Mouse (Mus musculus): Measurements from ENCODE around the gene Pcbp1.

Gene Pcbp1

DNA sequence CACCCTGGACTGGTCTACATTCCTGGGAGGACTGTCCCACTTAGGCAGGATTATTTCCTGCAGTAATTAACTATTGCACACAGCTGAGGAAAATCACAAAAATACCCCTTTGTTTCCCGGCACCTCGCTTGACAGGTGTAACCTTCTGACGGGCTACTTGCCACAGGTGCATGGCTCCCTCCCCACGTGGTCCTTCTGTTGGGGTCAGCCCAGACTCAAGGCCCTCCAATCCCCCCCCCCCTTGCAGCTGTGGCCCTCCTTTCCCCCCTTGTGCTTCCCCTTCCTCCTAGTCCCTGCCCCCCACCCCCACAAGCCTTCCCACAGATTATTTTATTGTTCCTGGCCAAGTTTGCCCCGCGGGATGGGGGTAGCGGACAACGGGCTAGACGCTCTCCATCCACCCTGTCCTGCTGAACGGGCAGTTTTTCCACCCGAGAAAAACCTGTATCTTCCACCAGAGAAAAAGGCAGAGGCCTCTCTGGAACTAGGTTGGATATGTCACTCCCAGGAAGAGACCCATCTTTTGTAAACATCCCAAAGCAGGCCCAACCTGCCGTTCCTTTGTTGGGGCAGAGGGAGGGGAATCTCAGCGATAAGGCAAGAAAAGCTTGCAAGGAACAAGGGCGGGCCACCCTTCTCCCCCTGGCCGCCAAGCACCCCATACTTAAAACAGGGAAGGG, 2.2 kb downstream of the Pcbp1 start:
- no peak for DNase-seq (ENCODE audit: low spot score)

DNA sequence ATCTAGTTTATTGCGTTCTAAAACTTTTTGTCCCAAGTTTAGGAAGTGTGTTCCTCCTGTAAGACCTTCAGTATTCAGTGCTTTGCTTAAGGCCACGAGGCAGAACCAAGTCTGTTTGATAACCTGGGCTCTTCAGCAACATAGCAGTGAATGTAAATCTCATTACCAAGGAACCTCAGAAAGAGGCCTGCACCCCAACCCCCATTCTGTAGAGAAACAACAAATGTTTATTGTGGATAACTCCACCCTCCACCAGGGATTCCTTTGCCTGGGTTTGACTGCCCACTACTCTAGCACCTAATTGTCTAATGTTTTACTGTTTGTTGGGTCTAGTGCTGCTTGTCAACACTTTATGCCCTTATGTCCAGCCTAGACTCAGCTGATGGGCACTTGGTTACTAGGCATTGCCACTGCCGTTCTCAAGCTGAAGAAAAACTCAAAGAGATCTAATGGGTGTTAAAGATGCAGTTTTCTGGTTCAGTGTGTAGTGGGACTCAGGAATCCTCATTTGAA, 2.8 kb downstream of the Pcbp1 start:
- no peak for DNase-seq (ENCODE audit: low spot score)

DNA sequence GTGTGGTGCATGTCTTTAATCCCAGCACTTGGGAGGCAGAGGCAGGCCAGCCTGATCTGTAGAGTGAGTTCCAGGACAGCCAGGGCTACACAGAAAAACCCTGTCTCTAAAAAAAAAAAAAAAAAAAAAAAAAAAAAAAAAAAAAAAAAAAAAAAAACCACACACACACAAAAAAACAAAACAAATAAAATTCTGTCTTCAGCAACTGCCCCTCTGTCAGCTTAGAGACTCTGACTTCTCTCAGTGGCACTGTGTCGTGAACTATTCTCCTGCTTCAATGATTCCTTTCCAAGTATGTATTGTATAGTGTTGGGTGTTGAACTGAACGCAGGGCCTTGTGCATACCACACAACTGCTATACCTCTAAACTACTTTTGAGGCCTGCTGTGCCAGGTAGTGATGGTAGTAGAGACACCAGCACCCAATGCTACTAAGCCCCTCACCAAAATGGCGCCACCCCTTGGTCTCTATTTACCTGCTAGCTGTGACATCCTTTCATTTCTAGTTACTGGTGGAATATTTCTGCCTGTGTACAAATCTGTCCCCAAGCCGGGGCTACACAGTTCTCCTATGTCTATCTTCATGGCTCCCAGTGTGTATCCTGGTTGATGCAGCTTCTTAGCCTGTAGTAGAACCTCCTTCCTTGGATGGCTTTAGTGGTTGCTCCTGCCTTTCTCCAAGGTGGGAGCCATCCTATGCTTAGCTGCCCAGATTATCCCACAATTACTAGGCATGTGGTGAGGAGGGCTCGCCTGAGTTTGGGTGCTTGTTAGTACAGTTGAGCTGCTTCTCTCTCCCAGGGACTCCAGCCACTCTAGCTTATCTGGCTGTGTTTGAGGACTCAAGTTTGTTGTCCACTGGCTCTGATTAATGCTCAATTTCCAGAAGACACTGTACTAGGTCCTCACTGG, 3.9 kb downstream of the Pcbp1 start:
- no peak for DNase-seq (ENCODE audit: low spot score)

DNA sequence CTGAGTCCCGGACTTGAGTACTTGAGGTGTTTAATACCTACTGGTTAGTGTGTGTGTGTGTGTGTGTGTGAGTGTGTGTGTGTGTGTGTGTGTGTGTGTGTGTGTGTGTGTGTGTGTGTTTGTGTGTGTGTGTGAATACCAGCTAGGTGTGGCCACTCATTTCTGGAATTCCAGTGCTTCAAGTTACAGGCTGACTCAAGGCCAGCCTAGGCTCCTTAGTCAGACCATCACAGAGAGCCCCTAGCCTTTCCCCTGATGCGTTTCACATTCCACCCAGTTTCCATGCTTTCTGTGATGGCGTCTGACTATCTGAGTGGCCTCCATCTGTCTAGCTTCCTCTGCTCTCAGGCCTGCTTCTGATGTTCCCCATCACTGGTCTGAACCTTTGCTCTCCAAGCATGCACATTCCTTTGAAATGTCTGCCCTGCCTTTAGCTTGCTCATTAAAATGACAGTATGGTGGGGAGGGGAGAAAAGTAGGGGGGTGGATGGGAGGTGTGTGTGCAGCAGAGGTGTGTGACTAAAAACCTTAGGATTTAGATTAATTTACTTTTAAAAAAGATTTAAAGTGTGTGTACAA, 6.3 kb downstream of the Pcbp1 start:
- DNase-seq (ENCODE audit: low spot score), result no peak

GRCm38 (mm10) chr6:86516021-86516420, 10.1 kb downstream of the Pcbp1 start:
- DNase-seq (ENCODE audit: low spot score), result no peak

DNA sequence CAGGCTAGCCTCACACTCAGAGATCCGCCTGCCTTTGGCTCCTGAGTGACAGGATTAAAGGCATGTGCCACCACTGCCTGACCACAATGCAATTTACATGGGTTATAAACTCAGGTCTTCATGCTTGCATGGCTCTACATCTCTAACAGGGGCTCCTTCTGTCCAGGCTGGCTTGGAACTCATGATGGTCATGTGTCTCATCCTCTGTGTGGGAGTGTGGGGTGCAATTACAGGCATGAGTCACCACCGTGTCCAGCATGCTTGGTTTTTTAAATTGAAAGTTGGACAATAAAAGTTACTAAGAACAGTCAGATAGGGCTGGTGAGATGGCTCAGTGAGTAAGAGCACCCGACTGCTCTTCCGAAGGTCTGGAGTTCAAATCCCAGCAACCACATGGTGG, 12.8 kb downstream of the Pcbp1 start:
- no peak for DNase-seq (ENCODE audit: low spot score)

- no peak for DNase-seq (ENCODE audit: low spot score)
Observed at GRCm38 (mm10) chr6:86510979-86511378, 15.1 kb downstream of the Pcbp1 start.

- DNase-seq (ENCODE audit: low spot score), result peak; percentile 48
Observed at GRCm38 (mm10) chr6:86509866-86510200, 16.3 kb downstream of the Pcbp1 start.

- DNase-seq (ENCODE audit: low spot score), result no peak
Observed at GRCm38 (mm10) chr6:86509194-86509865, 16.8 kb downstream of the Pcbp1 start.

DNA sequence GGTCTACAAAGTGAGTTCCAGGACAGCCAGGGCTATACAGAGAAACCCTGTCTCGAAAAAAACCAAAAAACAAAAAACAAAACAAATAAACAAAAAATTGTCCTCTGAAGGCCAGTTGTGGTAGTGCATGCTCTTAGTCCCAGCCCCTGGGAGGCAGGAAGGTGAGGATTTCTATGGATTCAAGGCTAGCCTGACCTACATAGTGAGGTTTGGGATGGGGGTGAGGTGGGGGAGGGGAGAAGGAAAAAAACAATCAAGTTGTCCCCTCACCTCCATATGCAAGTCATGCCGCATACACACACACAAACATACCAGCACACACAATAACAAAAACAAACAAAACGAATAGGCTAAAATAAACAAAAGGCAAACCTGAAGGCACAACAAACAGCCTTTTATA, 17.4 kb downstream of the Pcbp1 start:
- no peak for DNase-seq (ENCODE audit: low spot score)

DNA sequence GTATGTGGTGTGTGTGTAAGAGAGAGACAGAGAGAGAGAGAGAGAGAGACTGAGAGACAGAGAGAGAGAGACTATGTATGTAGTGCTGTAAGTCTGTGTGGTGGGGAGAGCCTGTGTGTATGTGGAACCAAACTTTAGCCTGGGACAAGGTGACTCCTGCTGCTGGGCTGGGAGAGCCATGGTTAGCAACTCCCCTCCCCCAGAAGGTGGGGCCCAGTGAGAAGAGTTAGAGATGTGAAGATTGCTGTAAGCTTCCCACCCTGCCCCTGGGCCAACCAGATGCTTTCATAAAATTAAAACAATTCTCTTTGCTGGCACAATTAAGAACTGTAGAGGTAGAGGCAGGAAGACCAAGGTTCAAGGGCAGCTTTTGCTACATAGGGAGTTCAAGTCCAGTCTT, 19.0 kb downstream of the Pcbp1 start:
- DNase-seq (ENCODE audit: low spot score), result no peak

GRCm38 (mm10) chr6:86506309-86506708, 19.8 kb downstream of the Pcbp1 start:
- no peak for DNase-seq (ENCODE audit: low spot score)

DNA sequence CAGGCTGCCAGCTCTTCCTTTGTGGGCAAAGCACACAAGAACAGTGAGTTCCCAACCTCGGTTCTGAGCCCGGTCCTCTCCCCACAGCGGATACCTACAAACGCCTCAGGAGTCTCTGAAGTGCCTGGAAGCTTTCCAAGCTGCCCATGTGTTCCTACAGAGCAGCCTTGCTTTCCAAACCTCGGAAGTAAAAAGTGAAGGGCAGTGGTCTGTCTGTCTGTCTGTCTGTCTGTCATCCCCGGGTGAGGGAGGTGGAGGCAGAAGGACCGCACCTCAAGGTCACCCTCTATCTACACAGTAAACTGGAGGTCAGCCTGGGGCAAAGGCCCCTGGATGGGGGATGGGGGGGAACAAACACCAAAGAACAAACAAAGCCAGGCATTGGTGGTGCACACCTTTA, 20.4 kb downstream of the Pcbp1 start:
- DNase-seq (ENCODE audit: low spot score), result no peak

DNA sequence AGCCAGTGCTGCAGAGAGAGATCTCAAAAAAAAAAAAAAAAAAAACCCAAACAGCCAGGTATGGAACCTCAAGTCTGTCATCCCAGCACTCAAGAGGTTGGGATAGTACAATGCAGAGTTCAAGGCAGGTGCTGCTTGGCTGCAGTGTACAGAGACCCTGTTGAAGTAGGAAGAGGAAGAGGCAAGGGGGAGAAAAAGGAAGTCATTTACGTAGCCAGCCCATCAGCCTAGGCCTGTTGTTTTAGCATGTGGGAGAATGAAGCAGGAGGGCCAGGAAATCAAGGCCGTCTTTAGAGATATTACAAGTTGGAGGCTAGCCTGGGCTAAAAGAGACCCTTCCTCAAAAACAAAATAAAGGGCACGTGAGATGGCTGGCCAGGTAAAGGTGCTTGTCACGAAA, 22.6 kb downstream of the Pcbp1 start:
- no peak for DNase-seq (ENCODE audit: low spot score)

GRCm38 (mm10) chr6:86499571-86500109, 26.5 kb downstream of the Pcbp1 start:
- DNase-seq (ENCODE audit: low spot score), result no peak

- no peak for DNase-seq (ENCODE audit: low spot score)
Observed at GRCm38 (mm10) chr6:86497942-86498732, 28.0 kb downstream of the Pcbp1 start.

- DNase-seq (ENCODE audit: low spot score), result no peak
Observed at GRCm38 (mm10) chr6:86497071-86497815, 28.9 kb downstream of the Pcbp1 start.

DNA sequence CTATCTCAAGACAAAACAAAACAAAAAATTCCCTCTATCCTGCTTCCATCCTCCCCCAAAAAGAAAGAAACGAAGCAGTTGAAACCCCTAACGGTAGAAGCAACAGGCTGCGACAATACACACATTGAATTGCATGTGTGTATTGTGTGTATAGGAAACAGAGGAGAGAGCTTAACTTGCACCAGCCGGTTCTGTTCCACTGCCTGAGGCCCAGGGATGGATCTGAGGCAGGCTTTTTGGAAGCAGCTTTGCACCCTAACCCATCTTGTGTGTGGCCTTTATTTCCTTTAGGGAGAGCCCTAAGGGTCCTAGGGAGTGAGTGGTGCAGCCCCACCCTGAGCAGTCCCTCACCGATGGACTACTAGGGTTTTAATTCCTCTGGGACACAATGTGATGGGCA, 29.5 kb downstream of the Pcbp1 start:
- DNase-seq (ENCODE audit: low spot score), result no peak

DNA sequence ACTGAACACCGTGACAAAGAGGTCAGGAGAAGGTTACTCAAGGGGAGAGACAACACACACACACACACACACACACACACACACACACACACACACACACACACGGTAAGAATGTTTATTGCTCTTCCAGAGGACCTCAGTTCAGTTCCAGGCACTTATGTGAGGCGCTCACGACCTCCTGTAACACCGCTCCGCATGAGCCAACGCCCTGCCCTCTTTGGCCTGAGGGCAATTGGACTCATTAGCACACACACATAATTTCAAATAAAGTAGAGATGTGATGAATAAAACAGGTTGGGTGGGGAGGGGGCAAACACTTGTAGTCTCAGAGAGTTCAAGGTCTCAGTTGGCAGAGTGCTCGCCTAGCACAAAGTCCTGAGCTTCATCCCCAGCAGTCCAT, 30.0 kb downstream of the Pcbp1 start:
- no peak for DNase-seq (ENCODE audit: low spot score)

GRCm38 (mm10) chr6:86495661-86496060, 30.5 kb downstream of the Pcbp1 start:
- DNase-seq (ENCODE audit: low spot score), result no peak

GRCm38 (mm10) chr6:86494767-86495166, 31.4 kb downstream of the Pcbp1 start:
- DNase-seq (ENCODE audit: low spot score), result no peak
